Mouse (Mus musculus): ENCODE measurements around the gene Ints6. TPM values are rescaled to one million over a fixed set of nuclear protein-coding genes. Genes with fewer than 3 reads are reported as not detected.

Gene Ints6
- polyA plus RNA-seq (2016; fragmentation: Nextera tagmentation; extraction: Ambion mirVana), result 28.7 and 35.3 TPM in 2 replicates

GRCm38 (mm10) chr14:62761036-62761881 lies at the start of gene Ints6:
Gene Ints6 (minus strand): TSS chr14:62761169.
- peak within 1 kb of the TSS; percentile 98 for H3K9ac ChIP-seq
- peak; percentile 93 for ATAC-seq (ENCODE audit: insufficient number of reproducible peaks, insufficient read depth, low FRiP score, low TSS enrichment)
- peak within 1 kb of the TSS; percentile 62 for H3K4me2 ChIP-seq (replicated peaks)
- peaks cover 5% of the 10 kb centered on the region; the same call in 1 of the 2 replicates for H3K36me3 ChIP-seq
- H3K4me3 ChIP-seq, result peak within 1 kb of the TSS; percentile 96
- H3K4me1 ChIP-seq, result peaks cover 5% of the 10 kb centered on the region; the same call in 1 of the 2 replicates
- peak within 1 kb of the TSS; percentile 99 for H3K27ac ChIP-seq
- no peaks in the 10 kb centered on the region for H3K9me3 ChIP-seq
- WGBS, result under 1% methylated on average over 70 of the region's 72 CpGs
- H3K27me3 ChIP-seq, result no peaks in the 10 kb centered on the region

GRCm38 (mm10) chr14:62808661-62809523 lies 47.9 kb upstream of the Ints6 start:
- H3K9me3 ChIP-seq, result no peaks in the 10 kb centered on the region
- H3K27ac ChIP-seq, result no peak overlapping the region
- H3K4me2 ChIP-seq (replicated peaks), result no peak overlapping the region
- no peak overlapping the region for H3K9ac ChIP-seq
- 58% methylated on average over 7 of the region's 7 CpGs for WGBS
- H3K36me3 ChIP-seq, result no peaks in the 10 kb centered on the region
- H3K4me3 ChIP-seq, result no peak overlapping the region
- H3K4me1 ChIP-seq, result no peaks in the 10 kb centered on the region
- no peak for ATAC-seq (ENCODE audit: insufficient number of reproducible peaks, insufficient read depth, low FRiP score, low TSS enrichment)
- H3K27me3 ChIP-seq, result no peaks in the 10 kb centered on the region

- ATAC-seq (ENCODE audit: insufficient number of reproducible peaks, insufficient read depth, low FRiP score, low TSS enrichment), result no peak
- Histone ChIP-seq H3K4me3 (no peak overlapping the region), H3K36me3 (no peaks in the 10 kb centered on the region), H3K4me2 (replicated peaks) (no peak overlapping the region), H3K4me1 (no peaks in the 10 kb centered on the region), H3K9me3 (no peaks in the 10 kb centered on the region), H3K27me3 (no peaks in the 10 kb centered on the region), H3K9ac (no peak overlapping the region), H3K27ac (no peak overlapping the region)
- 55% methylated on average over 3 of the region's 3 CpGs for WGBS
These were observed 46.0 kb upstream of the Ints6 start for GRCm38 (mm10) chr14:62806921-62807320.

GRCm38 (mm10) chr14:62803204-62803603 lies 42.2 kb upstream of the Ints6 start:
- H3K4me3 ChIP-seq, result no peak overlapping the region
- no peaks in the 10 kb centered on the region for H3K27me3 ChIP-seq
- H3K4me2 ChIP-seq (replicated peaks), result no peak overlapping the region
- no peak overlapping the region for H3K27ac ChIP-seq
- no peaks in the 10 kb centered on the region for H3K36me3 ChIP-seq
- ATAC-seq (ENCODE audit: insufficient number of reproducible peaks, insufficient read depth, low FRiP score, low TSS enrichment), result no peak
- H3K4me1 ChIP-seq, result 0 out of 2 replicates have a peak, but pooled peaks cover 5% of the 10 kb centered on the region
- H3K9me3 ChIP-seq, result no peaks in the 10 kb centered on the region
- H3K9ac ChIP-seq, result no peak overlapping the region
- 76% methylated on average over 5 of the region's 5 CpGs for WGBS

- H3K4me1 ChIP-seq, result 0 out of 2 replicates have a peak, but pooled peaks cover 10% of the 10 kb centered on the region
- no peak overlapping the region for H3K4me2 ChIP-seq (replicated peaks)
- H3K4me3 ChIP-seq, result no peak overlapping the region
- no peak for ATAC-seq (ENCODE audit: insufficient number of reproducible peaks, insufficient read depth, low FRiP score, low TSS enrichment)
- H3K36me3 ChIP-seq, result no peaks in the 10 kb centered on the region
- no peak overlapping the region for H3K27ac ChIP-seq
- H3K9me3 ChIP-seq, result no peaks in the 10 kb centered on the region
- no peak overlapping the region for H3K9ac ChIP-seq
- H3K27me3 ChIP-seq, result no peaks in the 10 kb centered on the region
- 75% methylated on average over 3 of the region's 3 CpGs for WGBS
These were observed 39.8 kb upstream of the Ints6 start for GRCm38 (mm10) chr14:62800791-62801190.

GRCm38 (mm10) chr14:62798608-62799101 lies 37.7 kb upstream of the Ints6 start:
- no peak overlapping the region for H3K9ac ChIP-seq
- H3K4me3 ChIP-seq, result no peak overlapping the region
- WGBS, result 0% methylated on average over 4 of the region's 4 CpGs

GRCm38 (mm10) chr14:62795719-62796118 lies 34.8 kb upstream of the Ints6 start:
- no peak overlapping the region for H3K9ac ChIP-seq
- no peaks in the 10 kb centered on the region for H3K36me3 ChIP-seq
- H3K4me2 ChIP-seq (replicated peaks), result no peak overlapping the region
- H3K9me3 ChIP-seq, result no peaks in the 10 kb centered on the region
- no peaks in the 10 kb centered on the region for H3K27me3 ChIP-seq
- 0 out of 2 replicates have a peak, but pooled peaks cover 12% of the 10 kb centered on the region for H3K4me1 ChIP-seq
- H3K27ac ChIP-seq, result no peak overlapping the region
- WGBS, result 77% methylated on average over 7 of the region's 7 CpGs
- H3K4me3 ChIP-seq, result no peak overlapping the region
- ATAC-seq (ENCODE audit: insufficient number of reproducible peaks, insufficient read depth, low FRiP score, low TSS enrichment), result no peak

More at GRCm38 (mm10) chr14:62798608-62799101, 37.7 kb upstream of the Ints6 start:
- Histone ChIP-seq H3K4me1 (0 out of 2 replicates have a peak, but pooled peaks cover 12% of the 10 kb centered on the region), H3K4me2 (replicated peaks) (peak overlapping the region; percentile 39), H3K27me3 (no peaks in the 10 kb centered on the region), H3K27ac (no peak overlapping the region), H3K9me3 (no peaks in the 10 kb centered on the region), H3K36me3 (no peaks in the 10 kb centered on the region)
- ATAC-seq (ENCODE audit: insufficient number of reproducible peaks, insufficient read depth, low FRiP score, low TSS enrichment), result no peak

GRCm38 (mm10) chr14:62789282-62789681 lies 28.3 kb upstream of the Ints6 start:
- no peak overlapping the region for H3K27ac ChIP-seq
- no peaks in the 10 kb centered on the region for H3K9me3 ChIP-seq
- no peak for ATAC-seq (ENCODE audit: insufficient number of reproducible peaks, insufficient read depth, low FRiP score, low TSS enrichment)
- 0 out of 2 replicates have a peak, but pooled peaks cover 2% of the 10 kb centered on the region for H3K4me1 ChIP-seq
- H3K9ac ChIP-seq, result no peak overlapping the region
- no peaks in the 10 kb centered on the region for H3K27me3 ChIP-seq
- H3K4me3 ChIP-seq, result no peak overlapping the region
- 72% methylated on average over 4 of the region's 4 CpGs for WGBS
- no peaks in the 10 kb centered on the region for H3K36me3 ChIP-seq
- no peak overlapping the region for H3K4me2 ChIP-seq (replicated peaks)

- H3K9me3 ChIP-seq, result no peaks in the 10 kb centered on the region
- H3K27ac ChIP-seq, result no peak overlapping the region
- H3K9ac ChIP-seq, result no peak overlapping the region
- 70% methylated on average over 5 of the region's 5 CpGs for WGBS
- H3K4me2 ChIP-seq (replicated peaks), result no peak overlapping the region
- no peak for ATAC-seq (ENCODE audit: insufficient number of reproducible peaks, insufficient read depth, low FRiP score, low TSS enrichment)
- no peaks in the 10 kb centered on the region for H3K27me3 ChIP-seq
- no peaks in the 10 kb centered on the region for H3K36me3 ChIP-seq
- no peaks in the 10 kb centered on the region for H3K4me1 ChIP-seq
- no peak overlapping the region for H3K4me3 ChIP-seq
These were observed 22.0 kb upstream of the Ints6 start for GRCm38 (mm10) chr14:62782981-62783380.

GRCm38 (mm10) chr14:62780520-62781316 lies 19.7 kb upstream of the Ints6 start:
- Histone ChIP-seq H3K9ac (no peak overlapping the region), H3K4me2 (replicated peaks) (no peak overlapping the region), H3K4me3 (no peak overlapping the region), H3K27me3 (no peaks in the 10 kb centered on the region), H3K27ac (no peak overlapping the region), H3K9me3 (no peaks in the 10 kb centered on the region), H3K36me3 (no peaks in the 10 kb centered on the region), H3K4me1 (no peaks in the 10 kb centered on the region)
- WGBS, result 83% methylated on average over 9 of the region's 9 CpGs
- no peak for ATAC-seq (ENCODE audit: insufficient number of reproducible peaks, insufficient read depth, low FRiP score, low TSS enrichment)

GRCm38 (mm10) chr14:62778095-62778494 lies 17.1 kb upstream of the Ints6 start:
- no peaks in the 10 kb centered on the region for H3K9me3 ChIP-seq
- no peaks in the 10 kb centered on the region for H3K36me3 ChIP-seq
- no peak overlapping the region for H3K27ac ChIP-seq
- no peaks in the 10 kb centered on the region for H3K4me1 ChIP-seq
- no peak overlapping the region for H3K4me3 ChIP-seq
- no peak overlapping the region for H3K4me2 ChIP-seq (replicated peaks)
- no peaks in the 10 kb centered on the region for H3K27me3 ChIP-seq
- H3K9ac ChIP-seq, result no peak overlapping the region
- no peak for ATAC-seq (ENCODE audit: insufficient number of reproducible peaks, insufficient read depth, low FRiP score, low TSS enrichment)
- 93% methylated on average over 9 of the region's 9 CpGs for WGBS

Measured in embryonic facial prominence, embryonic 12.5 days (tissue).